Mouse (Mus musculus): ENCODE measurements around the gene Rnaseh2b. TPM values are rescaled to one million over a fixed set of nuclear protein-coding genes. Genes with fewer than 3 reads are reported as not detected.

The Rnaseh2b gene
- polyA plus RNA-seq, 1 experiment from 2014 or later, result 38.6 TPM

DNA sequence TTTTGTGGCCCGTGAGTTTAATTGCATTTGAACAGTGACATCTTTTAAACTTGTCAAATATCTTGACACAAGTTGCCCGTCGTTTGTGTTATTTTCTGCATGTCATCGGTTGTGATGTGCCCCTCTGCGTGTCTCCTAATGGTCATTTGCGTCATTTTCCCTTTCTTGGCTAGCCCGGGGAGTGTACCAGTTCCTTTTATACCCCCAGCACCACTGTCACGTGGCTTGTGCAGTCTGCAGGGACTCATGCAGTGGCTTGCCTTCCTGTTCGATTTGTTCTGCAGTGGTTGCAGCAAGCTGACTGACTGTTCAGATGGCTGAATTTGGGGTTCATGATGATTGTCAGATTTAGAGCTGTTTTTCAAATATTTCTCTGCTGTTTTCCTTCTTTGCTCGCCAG is 81.6 kb downstream of the Rnaseh2b start:
- H3K27me3 ChIP-seq (ENCODE audit: control insufficient read depth, insufficient read depth, low read length), result no peaks in the 10 kb centered on the region
- no peak overlapping the region for H3K27ac ChIP-seq (replicated peaks)
- H3K4me1 ChIP-seq (replicated peaks; ENCODE audit: control insufficient read depth, insufficient read depth), result no peaks in the 10 kb centered on the region; the same call in none of the 2 replicates
- no peak overlapping the region for H3K9ac ChIP-seq (ENCODE audit: low read length)
- TF ChIP-seq CTCF (IDR thresholded peaks at IDR 0.05; ENCODE audit: low read depth) (no peak), EP300 (optimal IDR thresholded peaks at IDR 0.05) (no peak)
- no peaks in the 10 kb centered on the region for H3K9me3 ChIP-seq (ENCODE audit: control insufficient read depth, low read length)
- no peak overlapping the region for H3K4me3 ChIP-seq (ENCODE audit: low read depth, low read length)
- DNase-seq (ENCODE audit: low spot score) (no peak), ATAC-seq (ENCODE audit: low FRiP score, low TSS enrichment) (no peak)
- no peak overlapping the region for H3K4me2 ChIP-seq (replicated peaks; ENCODE audit: low read depth)
- H3K36me3 ChIP-seq (ENCODE audit: control insufficient read depth, insufficient read depth, low read length), result no peaks in the 10 kb centered on the region
- WGBS, result 51% methylated on average over 10 of the region's 10 CpGs

DNA sequence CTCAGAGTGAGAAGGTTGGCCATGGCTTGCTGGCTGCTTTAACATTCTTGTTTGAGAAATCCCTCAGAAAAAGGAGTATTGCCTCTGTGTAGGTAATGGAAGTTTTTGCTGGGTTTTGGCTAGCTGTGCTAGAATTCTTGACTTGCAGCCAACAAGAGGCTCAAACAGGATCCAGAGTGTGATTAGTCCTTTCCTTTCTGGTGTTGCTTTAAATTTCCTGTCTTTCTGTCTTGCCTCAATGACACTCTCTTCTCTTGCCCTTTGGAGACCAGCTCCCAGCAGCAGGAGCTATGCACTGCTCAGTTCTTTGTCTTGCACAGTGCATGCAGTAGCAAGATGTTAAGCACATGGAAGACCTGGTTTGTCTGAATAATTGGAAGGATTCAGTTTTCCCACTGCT is 83.3 kb downstream of the Rnaseh2b start:
- H3K9ac ChIP-seq (ENCODE audit: low read length), result no peak overlapping the region
- TF ChIP-seq CTCF (IDR thresholded peaks at IDR 0.05; ENCODE audit: low read depth) (no peak), EP300 (optimal IDR thresholded peaks at IDR 0.05) (no peak)
- no peak overlapping the region for H3K4me2 ChIP-seq (replicated peaks; ENCODE audit: low read depth)
- ATAC-seq (ENCODE audit: low FRiP score, low TSS enrichment), result no peak
- H3K36me3 ChIP-seq (ENCODE audit: control insufficient read depth, insufficient read depth, low read length), result no peaks in the 10 kb centered on the region
- no peak overlapping the region for H3K27ac ChIP-seq (replicated peaks)
- no peak overlapping the region for H3K4me3 ChIP-seq (ENCODE audit: low read depth, low read length)
- H3K27me3 ChIP-seq (ENCODE audit: control insufficient read depth, insufficient read depth, low read length), result no peaks in the 10 kb centered on the region
- H3K4me1 ChIP-seq (replicated peaks; ENCODE audit: control insufficient read depth, insufficient read depth), result no peaks in the 10 kb centered on the region; the same call in none of the 2 replicates
- no peak for DNase-seq (ENCODE audit: low spot score)
- no peaks in the 10 kb centered on the region for H3K9me3 ChIP-seq (ENCODE audit: control insufficient read depth, low read length)

DNA sequence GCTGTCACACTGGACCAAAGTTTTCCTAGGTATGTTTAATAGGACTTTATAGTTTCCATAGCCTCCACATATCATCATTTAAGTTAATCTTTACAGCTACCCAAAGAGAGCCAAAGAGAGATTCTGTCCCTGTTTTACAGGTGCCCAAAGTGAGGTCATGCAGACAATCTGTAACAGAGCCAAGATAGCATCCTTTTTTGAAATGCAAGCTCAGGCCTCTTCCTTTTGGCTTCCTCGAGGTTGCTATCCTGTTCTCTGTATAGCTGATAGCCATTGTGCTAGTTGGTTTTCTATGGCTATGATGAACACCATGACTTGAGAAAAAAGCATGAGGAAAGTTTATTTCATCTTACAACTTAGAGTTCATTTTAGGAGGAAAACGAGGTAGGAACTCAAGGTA is 83.7 kb downstream of the Rnaseh2b start:
- WGBS, result 60% methylated on average over 2 of the region's 2 CpGs
- ATAC-seq (ENCODE audit: low FRiP score, low TSS enrichment) (no peak), DNase-seq (ENCODE audit: low spot score) (no peak)
- Histone ChIP-seq H3K4me2 (replicated peaks; ENCODE audit: low read depth) (no peak overlapping the region), H3K4me3 (ENCODE audit: low read depth, low read length) (no peak overlapping the region), H3K27ac (replicated peaks) (no peak overlapping the region), H3K9ac (ENCODE audit: low read length) (no peak overlapping the region), H3K27me3 (ENCODE audit: control insufficient read depth, insufficient read depth, low read length) (no peaks in the 10 kb centered on the region), H3K4me1 (replicated peaks; ENCODE audit: control insufficient read depth, insufficient read depth) (no peaks in the 10 kb centered on the region; the same call in none of the 2 replicates), H3K36me3 (ENCODE audit: control insufficient read depth, insufficient read depth, low read length) (no peaks in the 10 kb centered on the region), H3K9me3 (ENCODE audit: control insufficient read depth, low read length) (no peaks in the 10 kb centered on the region)
- TF ChIP-seq CTCF (IDR thresholded peaks at IDR 0.05; ENCODE audit: low read depth) (no peak), EP300 (optimal IDR thresholded peaks at IDR 0.05) (no peak)

DNA sequence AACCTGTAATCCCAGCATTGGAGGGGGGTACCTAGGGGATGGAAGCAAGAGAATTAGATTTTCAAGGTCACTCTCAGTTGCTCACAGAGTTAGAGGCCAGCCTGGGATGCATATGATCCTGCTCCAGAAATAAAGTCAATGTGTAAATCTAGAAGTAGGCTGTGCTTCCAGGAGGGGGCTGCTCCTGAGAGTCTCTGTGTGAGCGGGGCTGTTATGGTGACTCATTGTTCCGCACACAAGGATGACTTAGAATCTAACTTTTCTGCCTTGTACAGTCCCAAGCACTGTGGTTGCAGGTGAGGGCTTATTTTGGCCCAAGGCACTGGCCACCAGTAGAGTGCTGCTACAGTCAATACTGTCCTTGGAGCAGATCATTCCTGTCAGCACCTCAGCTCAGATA is 87.0 kb downstream of the Rnaseh2b start:
- Histone ChIP-seq H3K4me3 (ENCODE audit: low read depth, low read length) (no peak overlapping the region), H3K9me3 (ENCODE audit: control insufficient read depth, low read length) (no peaks in the 10 kb centered on the region), H3K27me3 (ENCODE audit: control insufficient read depth, insufficient read depth, low read length) (no peaks in the 10 kb centered on the region), H3K27ac (replicated peaks) (no peak overlapping the region), H3K4me2 (replicated peaks; ENCODE audit: low read depth) (no peak overlapping the region), H3K36me3 (ENCODE audit: control insufficient read depth, insufficient read depth, low read length) (no peaks in the 10 kb centered on the region), H3K9ac (ENCODE audit: low read length) (no peak overlapping the region), H3K4me1 (replicated peaks; ENCODE audit: control insufficient read depth, insufficient read depth) (no peaks in the 10 kb centered on the region; the same call in none of the 2 replicates)
- ATAC-seq (ENCODE audit: low FRiP score, low TSS enrichment), result no peak
- DNase-seq (ENCODE audit: low spot score), result no peak
- TF ChIP-seq CTCF (IDR thresholded peaks at IDR 0.05; ENCODE audit: low read depth) (no peak), EP300 (optimal IDR thresholded peaks at IDR 0.05) (no peak)
- 79% methylated on average over 2 of the region's 2 CpGs for WGBS

DNA sequence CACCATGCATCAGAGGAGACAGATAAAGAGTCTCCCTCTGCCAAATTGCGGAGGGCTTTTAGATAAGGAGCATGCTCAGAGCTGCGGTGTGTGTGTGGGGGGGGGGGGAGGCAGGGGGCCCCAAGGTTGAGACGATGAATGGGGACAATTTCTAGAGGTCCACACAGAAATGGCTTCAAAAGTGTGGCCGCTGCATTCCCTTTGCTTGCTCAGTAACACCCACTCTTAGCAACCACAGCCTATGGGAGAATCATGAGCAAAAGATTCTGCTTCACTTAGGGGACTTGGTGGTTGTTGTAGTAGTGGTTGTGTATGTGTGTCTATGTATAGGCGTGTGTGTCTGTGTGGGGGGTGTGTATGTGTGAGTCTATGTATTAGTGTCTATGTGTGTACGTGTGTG is 88.2 kb downstream of the Rnaseh2b start:
- DNase-seq (ENCODE audit: low spot score), result no peak
- Histone ChIP-seq H3K9ac (ENCODE audit: low read length) (no peak overlapping the region), H3K27ac (replicated peaks) (no peak overlapping the region), H3K4me1 (replicated peaks; ENCODE audit: control insufficient read depth, insufficient read depth) (no peaks in the 10 kb centered on the region; the same call in 1 of the 2 replicates), H3K36me3 (ENCODE audit: control insufficient read depth, insufficient read depth, low read length) (no peaks in the 10 kb centered on the region), H3K9me3 (ENCODE audit: control insufficient read depth, low read length) (no peaks in the 10 kb centered on the region), H3K27me3 (ENCODE audit: control insufficient read depth, insufficient read depth, low read length) (no peaks in the 10 kb centered on the region), H3K4me2 (replicated peaks; ENCODE audit: low read depth) (no peak overlapping the region), H3K4me3 (ENCODE audit: low read depth, low read length) (no peak overlapping the region)
- WGBS, result 83% methylated on average over 6 of the region's 6 CpGs
- no peak for TF ChIP-seq CTCF (IDR thresholded peaks at IDR 0.05; ENCODE audit: low read depth)
- TF ChIP-seq EP300 (optimal IDR thresholded peaks at IDR 0.05), result no peak
- no peak for ATAC-seq (ENCODE audit: low FRiP score, low TSS enrichment)

DNA sequence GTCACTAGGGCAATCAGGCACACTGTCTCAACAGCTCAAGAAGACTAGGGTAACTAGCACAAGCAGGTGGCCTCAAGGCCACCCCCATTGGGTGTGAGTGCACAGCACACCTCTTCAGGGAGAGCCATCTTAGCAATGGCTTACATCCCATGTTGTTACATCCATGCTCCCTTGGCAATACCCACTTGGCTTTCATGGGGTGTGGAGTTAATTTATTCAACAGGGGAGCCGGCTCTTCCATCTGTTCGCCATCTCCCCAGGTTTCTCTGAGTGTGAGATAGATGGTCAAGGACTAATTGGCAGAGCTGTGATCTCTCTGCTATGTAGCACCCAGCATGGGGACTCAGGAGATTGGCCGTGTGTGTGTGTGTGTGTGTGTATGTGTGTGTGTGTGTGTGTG is 90.7 kb downstream of the Rnaseh2b start:
- H3K4me1 ChIP-seq (replicated peaks; ENCODE audit: control insufficient read depth, insufficient read depth), result no peaks in the 10 kb centered on the region
- no peak for TF ChIP-seq EP300 (optimal IDR thresholded peaks at IDR 0.05)
- TF ChIP-seq CTCF (IDR thresholded peaks at IDR 0.05; ENCODE audit: low read depth), result no peak
- H3K27me3 ChIP-seq (ENCODE audit: control insufficient read depth, insufficient read depth, low read length), result no peaks in the 10 kb centered on the region
- no peak overlapping the region for H3K27ac ChIP-seq (replicated peaks)
- H3K4me2 ChIP-seq (replicated peaks; ENCODE audit: low read depth), result no peak overlapping the region
- no peaks in the 10 kb centered on the region for H3K9me3 ChIP-seq (ENCODE audit: control insufficient read depth, low read length)
- no peak overlapping the region for H3K9ac ChIP-seq (ENCODE audit: low read length)
- no peak for ATAC-seq (ENCODE audit: low FRiP score, low TSS enrichment)
- no peak for DNase-seq (ENCODE audit: low spot score)
- no peaks in the 10 kb centered on the region for H3K36me3 ChIP-seq (ENCODE audit: control insufficient read depth, insufficient read depth, low read length)
- WGBS, result 96% methylated on average over 3 of the region's 3 CpGs
- no peak overlapping the region for H3K4me3 ChIP-seq (ENCODE audit: low read depth, low read length)
